Mouse (Mus musculus): Measurements from ENCODE around the gene Grk5.
"Not testable (repeated sequence)": the region's sequence is repeated elsewhere in the genome, so short reads cannot be mapped to it uniquely, and the experiment has no call there.

The Grk5 gene

DNA sequence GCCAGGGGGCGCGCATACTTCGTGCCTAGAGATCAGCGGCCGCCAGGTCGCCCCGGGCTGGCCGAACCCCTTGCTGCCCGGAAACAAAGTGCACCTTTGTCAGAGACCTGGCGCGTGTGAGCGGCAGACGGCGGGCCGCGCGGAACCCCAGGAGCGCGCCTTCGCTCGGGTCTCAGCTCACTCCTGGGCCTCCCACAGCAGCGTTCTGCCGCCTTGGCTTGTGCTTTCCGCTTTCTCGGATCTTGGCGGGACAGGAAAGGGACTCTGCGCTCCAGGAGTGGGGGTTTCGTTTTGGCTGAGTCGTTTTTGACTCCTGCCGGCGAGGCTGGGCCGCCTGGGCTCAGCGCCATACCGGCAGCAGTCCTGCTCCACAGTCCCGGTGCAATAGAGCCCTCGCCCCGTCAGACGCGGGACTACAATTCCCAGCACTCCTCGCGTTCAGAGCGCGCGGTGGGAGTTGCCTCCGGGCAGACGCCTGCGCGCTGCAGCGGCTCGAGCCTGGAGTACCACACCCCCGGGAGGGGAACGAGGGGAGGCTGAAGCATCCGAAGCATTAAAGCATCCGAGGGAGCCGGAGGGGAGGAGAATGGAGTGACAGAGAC is at the start of gene Grk5:
Grk5 (plus strand) TSS at position 36 of the 602 bp plus-strand sequence.
- peak; percentile 93 for DNase-seq

DNA sequence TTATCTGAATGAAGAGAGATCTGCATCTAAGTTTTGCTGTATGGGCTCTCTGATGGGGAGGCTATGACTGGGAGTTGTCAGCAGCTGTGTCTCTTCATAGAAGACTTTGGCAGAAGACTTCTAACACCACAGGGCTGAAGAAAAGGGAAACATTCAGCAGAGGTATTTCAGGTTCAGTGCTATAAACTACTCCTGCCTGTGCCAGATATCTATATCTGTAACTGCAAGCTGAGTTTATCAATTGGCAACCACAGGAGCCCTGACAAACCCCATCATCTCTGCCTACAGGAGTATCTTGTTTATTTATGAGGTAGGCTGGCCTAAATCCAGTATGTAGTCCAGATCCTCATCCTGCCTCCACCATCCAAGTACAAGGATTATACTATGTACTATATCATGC is 46.2 kb upstream of the Grk5 start:
- DNase-seq = no peak

DNA sequence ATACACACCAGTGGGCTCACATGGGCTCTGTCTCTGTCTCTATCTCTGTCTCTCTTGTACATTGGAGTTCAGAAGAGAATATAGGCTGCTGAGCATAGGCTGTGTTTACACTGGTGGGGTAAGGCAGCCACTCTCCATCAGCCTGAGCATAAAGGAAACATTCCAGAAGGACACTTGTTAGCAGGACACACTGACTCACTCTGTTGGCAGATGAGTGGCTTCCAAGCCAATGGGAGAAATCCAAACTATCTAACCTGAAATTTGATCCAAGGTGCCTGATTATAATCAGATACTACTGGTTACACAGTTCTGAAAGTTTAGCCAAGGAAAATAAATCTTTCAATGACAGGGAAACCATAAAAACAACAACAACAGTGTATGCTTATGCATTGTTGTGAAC is 43.8 kb upstream of the Grk5 start:
- DNase-seq = no peak

DNA sequence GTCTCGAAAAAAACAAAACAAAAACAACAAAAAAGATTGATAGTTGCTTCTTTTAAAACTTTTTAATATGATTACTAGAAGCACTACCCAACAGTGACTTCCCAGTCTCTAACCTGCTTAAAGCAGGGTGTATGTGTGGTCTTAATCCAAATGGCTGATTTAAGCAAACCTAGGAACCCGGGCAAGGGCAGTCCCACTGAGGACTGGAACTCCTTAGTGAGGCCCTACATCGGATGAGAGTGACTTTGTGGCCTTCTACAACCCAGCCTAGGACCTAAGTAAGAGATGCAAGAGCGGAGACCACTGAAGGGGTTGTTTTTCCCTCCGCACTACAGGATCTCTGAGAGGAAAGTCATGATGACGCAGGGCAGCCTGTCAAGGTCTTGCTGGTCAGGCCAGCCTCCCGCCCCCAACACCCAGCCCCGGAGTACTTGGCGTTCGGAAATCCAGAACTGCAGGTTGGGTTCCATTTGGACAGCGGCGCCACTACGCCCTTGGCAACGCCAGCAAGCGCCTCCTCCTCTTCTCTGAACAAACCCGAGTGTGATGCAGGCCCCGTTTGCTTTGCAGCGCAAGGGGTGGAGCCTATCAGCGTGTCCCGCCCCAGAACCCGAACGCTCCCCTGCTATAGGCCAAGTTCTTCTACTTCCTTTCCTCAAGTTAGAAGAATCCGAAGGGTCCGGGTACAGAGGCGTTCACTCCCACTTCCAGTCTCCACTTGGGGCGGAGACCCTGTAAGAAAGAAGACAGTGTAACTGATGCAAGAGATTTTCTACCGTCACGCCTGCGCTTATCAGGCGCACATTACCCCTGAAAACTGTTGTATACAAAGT is 28.5 kb upstream of the Grk5 start, which contains the start of gene Sfxn4:
Sfxn4 (minus strand) TSS at position 612 of the 833 bp plus-strand sequence.
- peak; percentile 87 for DNase-seq

DNA sequence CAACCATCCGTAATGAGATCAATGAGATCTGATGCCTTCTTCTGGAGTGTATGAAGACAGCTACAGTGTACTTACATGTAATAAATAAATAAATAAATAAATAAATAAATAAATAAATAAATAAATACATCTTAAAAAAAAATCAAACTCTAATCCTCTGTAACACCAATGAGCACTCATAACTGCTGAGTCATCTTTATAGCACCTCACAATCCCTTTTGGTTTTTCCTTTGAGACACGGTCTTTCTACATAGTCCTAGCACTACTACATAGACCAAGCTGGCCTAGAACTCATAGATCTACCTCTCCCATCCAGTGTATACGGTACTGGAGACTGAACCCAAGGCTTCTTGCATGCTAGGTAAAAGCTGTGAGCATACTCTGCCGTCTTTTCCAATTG is 23.4 kb upstream of the Grk5 start:
- not testable (repeated sequence) for DNase-seq

DNA sequence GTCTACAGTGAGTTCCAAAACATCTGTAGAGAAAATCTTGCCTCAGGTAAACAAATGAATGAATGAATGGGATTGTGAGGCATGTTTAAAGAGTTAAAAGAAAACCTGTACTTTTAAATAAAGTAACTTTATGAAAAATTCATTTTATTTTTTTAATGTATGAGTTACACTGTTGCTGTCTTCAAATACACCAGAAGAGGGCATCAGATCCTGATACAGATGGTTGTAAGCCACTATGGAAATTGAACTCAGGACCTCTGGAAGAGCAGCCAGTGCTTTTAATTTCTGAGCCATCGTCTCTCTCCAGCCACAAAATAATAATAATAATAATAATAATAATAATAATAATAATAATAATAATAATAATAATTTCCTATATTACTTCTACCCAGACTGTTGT is 19.1 kb upstream of the Grk5 start:
- DNase-seq = no peak

DNA sequence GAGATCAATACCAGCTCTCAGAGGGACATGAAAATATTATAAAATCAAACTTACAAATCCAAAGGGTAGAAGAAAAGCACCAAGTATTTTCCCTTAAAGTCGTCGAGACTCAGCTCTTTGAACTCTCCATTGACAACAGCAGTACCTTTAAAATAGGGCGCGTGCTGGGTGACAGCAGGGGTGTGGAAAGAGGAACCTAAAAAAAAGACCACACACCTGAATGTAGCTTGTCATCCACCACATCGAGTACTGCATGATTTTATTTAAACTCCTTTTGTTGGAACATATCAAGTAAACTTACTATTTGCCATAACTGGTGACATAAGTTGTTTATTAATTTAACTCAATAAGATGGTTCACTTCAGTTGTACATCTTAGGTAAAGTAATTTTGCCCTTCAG is 18.2 kb upstream of the Grk5 start:
- DNase-seq = no peak

DNA sequence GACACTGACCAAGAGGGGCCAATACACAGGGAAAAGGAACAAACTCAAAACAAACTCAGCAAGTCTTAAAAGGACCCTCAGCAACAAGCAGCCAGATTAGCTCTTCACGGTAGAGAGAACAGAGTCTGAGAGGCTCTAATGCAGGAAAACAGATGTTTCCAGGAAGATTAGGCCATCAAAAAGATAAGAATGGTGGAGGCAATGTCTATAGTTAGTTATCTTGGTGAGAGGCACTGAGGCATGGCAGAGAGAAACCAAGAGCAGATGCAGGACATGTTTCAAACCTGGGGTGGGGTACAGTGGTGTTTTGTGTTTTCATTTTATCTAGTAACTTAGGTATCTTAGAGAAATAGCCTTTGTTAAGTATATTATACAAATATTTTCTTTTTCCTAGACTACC is 17.3 kb upstream of the Grk5 start:
- no peak for DNase-seq

DNA sequence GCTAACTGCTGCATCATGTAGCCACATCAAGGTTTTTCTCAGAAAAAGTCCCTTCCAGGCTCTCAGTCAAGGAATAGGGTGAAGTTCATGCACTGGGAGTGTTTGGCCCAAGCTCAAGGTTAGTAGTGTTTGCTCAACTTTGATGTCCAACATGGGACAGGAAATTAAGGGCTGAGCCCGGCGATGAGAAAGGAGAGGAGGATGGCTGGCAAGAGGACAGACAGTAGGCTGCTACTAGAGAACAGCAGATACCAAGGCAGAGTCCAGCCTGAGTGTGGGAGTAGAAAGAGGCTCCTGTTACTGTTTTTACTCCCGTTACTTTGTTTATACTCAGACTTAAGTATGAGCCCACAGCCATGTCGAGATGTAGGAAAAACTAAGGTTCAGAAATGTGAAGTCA is 16.0 kb upstream of the Grk5 start:
- DNase-seq = no peak

DNA sequence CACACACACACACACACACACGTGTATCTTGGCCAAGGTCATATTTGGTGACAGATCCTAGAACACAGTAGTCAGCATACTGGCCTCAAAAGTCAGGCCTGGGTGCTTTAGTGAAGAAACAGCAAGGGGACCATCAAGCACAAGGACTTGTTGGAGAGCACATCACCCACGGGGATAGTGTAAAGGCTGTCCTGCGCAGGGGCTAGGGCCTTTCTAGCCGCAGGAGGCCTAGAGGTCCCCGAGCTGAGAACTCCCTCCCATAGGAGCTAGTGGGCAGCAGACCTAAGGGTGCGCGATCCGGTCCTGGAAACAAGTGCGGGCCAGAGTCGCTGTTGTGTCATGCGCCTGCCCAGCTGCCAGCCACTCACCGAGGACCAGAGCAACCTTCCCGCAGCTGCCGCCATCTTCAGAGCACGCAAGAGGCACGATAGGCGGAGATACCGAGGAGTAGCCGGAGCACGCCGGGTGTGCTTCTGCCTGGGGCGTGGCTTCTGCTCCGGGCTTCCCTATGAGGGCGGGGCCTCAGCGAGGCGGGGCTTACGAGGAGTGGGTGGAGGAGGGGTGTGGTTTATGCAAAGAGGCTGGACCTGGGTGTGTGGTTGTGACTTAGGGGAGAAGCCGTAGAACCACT is 15.4 kb upstream of the Grk5 start, which contains the start of gene Prdx3:
Prdx3 (minus strand) TSS at position 493 of the 631 bp plus-strand sequence.
- peak; percentile 95 for DNase-seq

DNA sequence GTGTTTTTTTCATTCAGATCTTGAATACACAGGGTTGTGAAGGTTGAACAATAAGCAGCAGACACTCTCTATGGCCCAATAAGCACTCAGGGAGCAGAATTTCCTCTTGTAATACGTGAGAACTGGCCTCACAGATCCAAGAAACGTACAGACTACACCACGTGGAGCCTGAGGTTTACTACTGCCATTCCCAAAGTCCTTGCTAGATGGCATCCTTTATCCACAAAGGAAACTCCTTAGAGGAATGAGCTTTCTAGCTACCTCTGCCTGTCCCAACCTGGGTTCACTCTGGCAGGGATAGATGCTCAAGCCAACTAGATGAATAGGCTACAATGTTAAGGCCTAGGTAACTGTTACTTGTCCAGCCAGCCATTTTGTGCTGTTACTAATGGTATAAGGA is 6.4 kb upstream of the Grk5 start:
- no peak for DNase-seq

DNA sequence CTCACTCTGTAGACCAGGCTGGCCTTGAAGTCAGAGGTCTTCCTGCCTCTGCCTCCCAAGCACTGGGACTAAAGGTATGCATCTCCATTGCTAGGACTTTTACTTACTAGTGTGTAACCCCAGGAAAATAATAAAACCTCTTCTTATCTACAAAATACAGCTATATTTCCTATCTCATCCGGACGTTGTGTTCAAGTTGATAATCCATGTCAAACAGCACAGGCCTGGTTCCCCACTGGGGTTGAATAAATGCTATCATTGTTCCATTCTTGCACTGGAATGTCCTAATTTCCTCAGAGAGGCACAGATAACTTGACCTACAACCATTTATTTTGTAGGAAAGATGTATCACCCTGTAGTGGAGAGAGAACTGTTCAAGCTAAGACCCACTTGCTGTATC is 1.9 kb upstream of the Grk5 start:
- DNase-seq = no peak

DNA sequence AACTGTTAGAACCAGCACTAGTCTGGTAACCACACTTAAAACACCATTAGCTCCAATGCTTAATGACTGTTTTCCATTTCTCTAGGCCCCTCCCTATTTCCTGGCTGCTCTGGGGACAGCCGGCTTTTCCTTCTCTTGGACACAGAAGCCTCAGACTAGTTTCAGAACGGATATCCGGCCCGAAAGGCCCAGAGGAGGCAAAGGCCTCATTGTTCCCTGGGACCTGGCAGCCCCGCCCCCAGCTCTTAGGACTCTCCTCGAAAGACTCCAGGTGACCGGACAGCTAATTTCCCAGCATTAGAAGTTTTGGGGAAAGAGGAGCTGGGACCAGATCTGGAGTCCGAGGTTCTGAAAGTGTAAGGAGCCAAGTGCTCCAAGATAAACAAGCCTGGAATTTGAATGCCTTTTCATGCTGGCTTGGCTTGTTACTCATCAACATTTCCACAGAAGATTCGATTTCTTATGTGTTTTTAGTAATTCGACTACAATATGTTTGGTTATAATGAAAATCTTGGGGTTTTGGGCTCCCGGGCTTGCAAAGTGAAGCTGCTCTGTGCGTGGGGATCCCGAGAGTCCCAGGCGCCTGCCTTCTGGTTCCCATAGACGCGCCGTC is 342 bp upstream of the Grk5 start:
- peak; percentile 42 for DNase-seq

DNA sequence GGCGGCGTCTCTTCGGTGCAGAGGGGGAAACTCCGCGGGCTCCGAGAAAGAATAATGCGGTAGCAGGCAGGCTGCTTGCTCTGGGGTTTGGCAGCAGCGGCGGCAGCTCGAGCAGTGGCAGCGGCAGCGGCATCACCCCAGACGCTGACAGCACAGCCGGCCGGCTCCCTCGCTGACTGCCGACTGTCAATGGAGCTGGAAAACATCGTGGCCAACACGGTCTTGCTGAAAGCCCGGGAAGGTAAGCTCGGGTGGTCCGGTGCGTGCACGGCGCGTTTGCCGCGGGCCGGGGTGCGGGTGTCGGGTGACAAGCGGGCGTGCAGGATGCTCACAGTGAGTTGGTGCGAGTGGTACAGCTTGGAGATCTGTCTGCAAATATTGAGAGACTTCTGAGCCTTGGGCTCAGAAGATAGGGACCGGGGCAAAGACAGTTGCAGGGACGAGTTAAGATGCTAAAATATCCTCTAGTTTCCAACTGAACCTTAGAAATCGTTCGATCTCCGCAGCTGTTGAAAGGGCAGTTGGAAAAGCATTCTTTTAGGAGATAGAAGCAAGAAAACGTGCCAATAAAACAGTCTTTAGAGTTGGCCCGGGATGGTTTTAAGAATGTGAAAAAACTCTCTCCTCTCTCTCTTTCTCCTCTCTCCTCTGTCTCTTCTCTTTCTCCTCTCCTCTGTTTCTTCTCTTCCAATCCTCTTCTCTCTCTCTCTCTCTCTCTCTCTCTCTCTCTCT is 1.0 kb downstream of the Grk5 start:
- DNase-seq = no peak

DNA sequence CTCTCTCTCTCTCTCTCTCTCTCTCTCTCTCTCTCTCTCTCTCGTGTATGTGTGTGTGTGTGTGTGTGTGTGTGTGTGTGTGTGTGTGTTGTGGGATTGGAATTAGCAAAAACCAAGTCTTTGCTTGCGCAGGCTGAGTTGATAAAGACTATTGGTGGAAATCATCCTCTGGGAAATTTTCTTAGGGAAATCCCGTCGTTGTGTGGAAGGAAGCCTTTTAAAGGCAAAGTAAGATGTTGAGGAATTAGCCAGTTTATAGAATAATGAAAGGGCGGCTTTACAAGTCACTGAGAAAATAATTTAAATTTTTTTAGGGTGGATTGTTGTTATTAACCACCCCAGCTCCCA is 1.5 kb downstream of the Grk5 start:
- DNase-seq = no peak

DNA sequence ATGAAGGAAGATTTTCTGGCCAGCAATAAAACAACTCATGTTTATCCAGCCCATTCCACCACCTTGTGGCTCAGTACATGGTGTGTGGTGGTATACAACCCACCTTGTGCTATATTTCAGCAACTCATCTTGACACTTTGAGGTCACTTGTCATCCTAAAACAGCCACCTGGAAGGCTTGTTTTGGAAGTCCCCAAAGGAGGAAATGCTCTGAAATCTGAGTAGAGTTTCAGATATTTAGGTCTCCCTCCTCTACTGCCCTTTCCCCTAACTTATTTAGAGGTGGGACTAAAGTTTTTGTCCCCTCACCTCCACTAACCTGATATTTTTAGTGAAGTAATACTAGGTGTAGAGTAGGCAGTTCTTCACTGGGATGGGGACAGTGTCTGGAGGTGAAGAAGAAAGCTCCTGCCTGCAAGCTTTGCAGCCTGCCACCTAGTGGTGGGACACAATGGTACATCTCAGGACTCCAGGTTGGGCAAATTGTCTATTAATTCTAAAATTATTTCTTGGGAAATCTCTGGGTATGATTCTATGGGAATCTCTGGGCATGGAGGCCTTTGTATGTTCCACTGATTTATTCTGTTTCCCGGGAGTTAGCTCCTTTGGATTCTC is 2.5 kb downstream of the Grk5 start:
- DNase-seq = peak; percentile 61

DNA sequence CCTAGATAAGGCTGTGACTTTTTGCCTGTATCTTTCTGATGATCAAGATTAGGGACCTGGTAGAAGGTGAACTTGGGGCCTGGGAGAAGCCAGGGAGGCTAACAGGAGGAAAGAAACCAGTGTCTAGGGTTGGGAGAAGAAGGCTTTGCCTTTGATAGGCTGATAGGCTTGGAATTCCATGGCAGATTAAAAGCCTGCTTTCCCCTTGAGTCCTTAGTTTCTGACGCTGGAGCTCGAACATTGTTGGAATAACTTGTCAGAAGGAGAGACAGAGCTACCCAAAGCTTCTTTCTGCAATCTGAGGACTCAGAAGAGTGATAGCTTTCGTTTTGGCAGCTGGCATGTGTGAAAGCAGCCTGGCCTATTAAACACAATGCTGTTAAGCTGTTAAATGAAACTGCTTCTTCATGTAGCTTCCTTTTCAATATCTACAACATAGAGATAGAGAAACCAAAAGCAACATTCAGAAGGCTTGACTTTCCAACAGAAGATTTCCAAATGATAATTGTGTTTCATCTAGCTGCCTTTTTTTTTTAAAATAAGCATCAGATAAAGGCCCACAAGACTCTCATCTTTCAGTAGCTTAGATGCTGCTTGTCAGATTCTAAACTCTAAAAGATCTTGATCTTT is 5.8 kb downstream of the Grk5 start:
- no peak for DNase-seq

DNA sequence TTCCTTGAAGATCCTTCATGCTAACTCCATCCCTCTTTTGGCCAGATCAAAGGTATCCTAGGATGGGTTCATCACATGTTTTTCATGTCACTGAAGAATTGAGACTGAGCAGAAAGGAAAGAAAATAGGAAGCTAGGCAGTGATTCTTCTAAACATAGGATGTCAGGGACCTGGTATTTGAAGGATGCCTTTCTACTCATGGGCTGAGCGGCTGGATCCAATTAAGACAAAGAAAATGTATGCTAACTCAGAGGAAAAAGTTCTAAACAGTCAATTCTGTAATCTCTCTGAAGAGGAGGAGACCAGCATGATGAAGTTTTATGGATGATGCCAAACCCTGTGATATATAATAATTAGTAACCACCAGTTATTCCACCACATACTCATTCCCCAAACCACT is 13.6 kb downstream of the Grk5 start:
- no peak for DNase-seq

DNA sequence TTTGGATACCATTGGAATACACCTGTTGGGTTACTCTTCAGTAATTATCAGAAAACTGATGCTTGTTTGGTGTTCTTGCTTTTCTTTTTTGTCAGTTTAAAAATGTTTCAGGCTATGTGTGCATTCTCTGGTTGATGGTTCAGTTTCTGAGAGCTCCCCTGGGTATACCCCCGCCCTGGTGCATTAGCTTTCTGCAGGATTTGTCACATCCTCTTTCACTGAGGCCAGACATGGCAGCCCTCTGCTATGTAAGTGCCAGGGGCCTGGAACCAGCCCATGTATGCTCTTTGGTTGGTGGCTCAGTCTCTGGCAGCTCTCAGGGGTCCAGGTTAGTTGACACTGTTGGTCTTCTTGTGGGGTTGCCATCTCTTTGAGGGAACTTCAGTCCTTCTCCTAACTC is 14.4 kb downstream of the Grk5 start:
- no peak for DNase-seq

DNA sequence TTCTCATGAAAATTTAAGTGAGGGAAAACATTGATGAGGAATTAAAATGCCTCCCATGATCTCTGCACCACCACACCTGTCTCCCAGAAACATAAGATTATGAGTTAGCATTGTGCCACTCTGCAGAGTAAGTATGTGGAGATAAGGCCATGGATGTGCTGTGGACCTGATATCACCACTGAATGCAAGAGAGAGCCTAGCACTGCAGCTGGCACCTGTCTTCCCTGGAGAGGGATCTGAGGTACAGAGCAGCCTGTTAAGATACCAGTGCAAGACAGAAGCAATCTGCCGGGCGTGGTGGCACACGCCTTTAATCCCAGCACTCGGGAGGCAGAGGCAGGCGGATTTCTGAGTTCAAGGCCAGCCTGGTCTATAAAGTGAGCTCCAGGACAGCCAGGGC is 15.9 kb downstream of the Grk5 start:
- no peak for DNase-seq

DNA sequence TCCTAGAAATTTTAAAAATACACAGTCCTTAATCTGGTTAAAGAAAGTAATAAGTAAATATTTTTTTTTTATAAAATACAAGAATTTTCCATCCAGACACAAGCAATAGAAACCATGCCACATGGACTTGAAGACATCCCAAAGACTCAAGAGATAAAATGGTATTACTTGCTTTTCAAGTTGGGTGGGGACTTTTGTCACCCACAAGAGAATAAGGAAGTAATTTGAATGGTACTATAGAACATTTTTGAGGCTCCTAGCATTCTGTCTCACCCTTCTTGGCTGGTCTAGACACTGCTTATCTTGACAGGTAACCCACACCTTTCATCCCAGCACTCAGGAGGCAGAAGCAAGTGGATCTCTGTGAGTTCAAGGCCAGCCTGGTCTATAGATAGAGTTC is 20.8 kb downstream of the Grk5 start:
- no peak for DNase-seq

DNA sequence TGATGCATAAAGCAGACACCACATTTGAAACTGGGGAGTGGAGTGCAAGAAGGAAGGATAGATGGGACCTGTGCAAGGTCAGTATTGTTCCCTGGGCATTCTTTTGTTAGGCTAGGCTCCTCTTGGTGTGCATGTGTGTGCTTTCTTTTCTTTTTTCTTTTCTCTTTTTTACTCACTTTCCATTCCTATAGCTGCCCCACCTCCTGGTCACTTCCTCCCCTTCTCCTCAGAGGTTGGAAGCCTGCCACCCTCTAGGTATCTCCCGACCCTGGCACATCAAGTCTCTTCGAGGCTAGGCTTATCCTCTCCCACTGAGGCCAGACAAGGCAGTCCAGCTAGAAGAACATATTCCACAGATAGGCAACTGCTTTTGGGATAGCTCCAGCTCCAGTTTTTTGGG is 22.1 kb downstream of the Grk5 start:
- no peak for DNase-seq
